Mouse (Mus musculus) layer of hippocampus, postnatal 10 days (tissue): Measurements from ENCODE around the gene Cd19. TPM values are rescaled to one million over a fixed set of nuclear protein-coding genes. Genes with fewer than 3 reads are reported as not detected.

Experiments used
- DNase-seq, 2 experiments: peaks; one replicate each; pipeline ENCODE4 v3.0.0; 2021; ENCODE audit warnings: low spot score in 2 of 2
- microRNA-seq, 2 experiments: library from miRNA; unstranded; fragments of <30 nt; microRNA quantifications; one replicate each; pipeline ENCODE4 v1.2.0; 2021
- total RNA-seq, 2 experiments: library from RNA; stranded (reverse); gene quantifications; 2 replicates each; pipeline ENCODE4 v1.2.3; 2021

The Cd19 gene
- total RNA-seq, 2 experiments from 2014 or later = 0.25 TPM; not detected in 1

DNA sequence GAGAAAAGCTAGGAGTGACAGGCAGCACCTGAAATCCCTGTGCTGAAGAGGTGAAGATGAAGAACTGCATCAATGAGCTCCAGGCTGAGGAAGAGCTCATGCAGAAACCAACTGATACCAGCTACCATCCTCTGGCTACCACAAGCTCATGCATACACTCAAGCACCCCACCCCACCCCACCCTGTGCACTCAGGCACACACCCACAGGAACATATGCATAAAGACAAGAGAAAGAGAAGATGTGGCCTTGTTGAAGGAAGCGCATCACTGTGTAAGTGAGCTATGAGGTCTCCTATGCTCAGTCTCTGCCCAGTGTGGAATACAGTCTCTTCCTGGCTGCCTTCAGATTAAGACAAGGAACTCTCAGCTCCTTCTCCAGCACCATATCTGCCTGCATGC, 26.5 kb downstream of the Cd19 start:
- no peak for DNase-seq

DNA sequence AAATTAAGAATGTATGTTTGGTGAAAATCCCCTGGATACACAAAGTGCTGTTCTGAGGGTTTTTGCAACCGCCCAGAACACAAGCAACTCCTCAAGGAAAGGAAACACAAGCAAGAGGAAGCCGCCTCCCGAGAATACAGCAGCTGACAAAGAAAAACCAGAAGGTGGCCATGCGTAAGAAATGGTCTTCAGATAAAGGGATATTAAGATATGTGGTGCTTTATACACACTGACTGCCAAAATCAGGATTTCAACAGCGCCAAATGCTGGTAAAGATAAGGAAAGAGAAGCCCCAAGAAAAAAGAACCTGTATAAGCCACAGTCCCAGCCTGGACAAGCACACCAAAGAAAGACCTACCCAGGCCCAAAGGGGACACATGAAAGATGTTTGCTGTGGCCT, 31.1 kb downstream of the Cd19 start:
- DNase-seq = no peak

DNA sequence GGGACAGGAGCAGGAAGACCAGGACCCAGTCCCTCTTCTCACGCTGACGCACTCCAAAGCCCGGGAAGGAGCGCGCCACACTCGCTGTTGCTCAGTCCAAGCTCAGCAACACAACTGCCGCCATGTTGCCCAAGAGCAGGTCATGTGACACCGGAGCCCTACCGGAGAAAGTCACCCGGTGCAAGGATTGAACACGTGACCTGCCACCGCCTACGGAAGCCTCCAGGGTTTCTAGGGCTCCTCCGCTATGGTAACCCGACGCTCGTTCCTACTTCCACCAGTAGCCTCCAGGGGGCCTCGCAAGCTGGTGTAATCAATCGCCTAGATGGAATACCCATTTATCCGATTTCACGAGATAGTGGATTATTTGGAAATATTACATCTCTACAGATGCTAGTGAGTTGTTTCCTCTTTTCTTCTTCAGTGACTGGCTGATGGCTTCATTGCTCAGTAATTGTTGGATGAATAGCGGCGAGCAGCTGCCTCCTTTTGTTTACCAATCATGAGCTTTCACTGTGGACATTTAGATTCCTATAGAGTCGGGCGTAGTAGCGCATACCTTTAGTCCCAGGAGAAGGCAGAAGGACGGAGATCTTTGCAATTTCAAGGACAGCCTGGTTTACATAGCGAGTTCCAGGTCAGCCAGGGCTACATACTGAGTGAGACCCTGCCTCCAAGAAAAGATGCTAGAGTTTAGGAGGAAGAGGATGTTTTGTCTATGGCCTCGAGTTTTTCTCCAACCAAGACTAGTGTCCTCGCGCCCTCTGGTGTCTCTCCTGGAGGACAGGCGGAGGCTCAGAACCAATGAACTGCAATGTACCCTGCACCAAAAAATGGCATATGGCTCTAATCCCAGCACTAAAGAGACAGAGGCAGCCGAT, 37.2 kb downstream of the Cd19 start, which contains the start of gene Spns1:
Gene Spns1 (minus strand): TSS at position 173 of the 881 bp plus-strand sequence.
- peak; percentile 96 to 97 for DNase-seq

DNA sequence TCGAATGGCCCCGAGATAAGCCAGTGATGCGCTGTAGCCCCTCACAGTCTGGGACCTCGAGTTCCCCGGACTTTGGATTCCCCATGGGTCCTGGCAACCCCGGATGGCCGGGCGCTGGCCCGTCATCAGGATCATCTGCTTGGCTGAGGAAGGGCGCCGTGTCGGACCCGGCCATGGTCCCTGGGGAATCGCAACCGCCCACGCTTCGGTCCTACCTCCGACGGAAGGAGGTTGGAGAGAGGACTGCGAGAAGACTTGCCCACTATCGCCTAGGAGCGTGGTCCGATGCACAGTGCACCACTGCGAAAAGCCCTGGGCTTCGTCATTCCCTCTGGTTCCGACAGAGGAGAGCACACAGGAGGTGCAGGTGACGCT, 37.8 kb downstream of the Cd19 start:
- no peak for DNase-seq

DNA sequence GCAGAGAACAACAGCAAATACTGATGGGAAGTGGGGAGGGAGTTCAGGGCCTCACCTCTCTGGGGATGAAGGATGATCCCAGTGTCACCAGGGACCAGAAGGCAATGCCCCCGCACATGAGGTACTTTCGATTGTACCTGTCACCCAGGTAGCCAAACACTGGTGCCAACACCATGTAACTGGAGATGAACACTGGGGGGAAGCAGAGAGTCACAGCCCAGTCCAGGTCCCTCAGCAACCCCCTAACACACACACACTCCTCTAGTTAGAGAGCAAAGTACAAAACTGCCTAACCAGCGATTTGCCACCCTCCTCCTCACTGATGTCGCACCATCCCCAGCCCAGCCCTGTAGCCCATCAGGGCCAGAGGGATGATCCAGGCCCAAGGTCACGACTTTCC, 39.7 kb downstream of the Cd19 start:
- DNase-seq = no peak

DNA sequence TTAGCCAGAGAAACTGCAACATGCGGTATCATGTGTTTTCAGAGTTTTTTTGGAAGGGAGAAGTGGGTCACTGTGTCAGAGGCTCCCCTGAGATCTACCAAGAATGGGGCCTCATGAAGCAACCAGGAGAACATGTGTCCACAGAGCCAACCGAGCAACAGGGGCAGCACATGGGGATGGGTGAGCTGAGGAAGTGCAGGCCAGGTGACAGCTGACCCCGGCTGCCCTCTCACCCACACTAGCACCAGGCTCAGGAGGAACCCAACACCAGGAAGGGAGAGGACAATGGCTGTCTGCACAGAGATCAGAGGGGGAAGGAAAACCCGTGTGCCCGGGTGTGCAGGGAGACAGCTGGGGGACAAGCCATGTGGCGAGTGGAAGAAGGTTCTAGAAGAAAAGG, 40.2 kb downstream of the Cd19 start:
- DNase-seq = no peak

DNA sequence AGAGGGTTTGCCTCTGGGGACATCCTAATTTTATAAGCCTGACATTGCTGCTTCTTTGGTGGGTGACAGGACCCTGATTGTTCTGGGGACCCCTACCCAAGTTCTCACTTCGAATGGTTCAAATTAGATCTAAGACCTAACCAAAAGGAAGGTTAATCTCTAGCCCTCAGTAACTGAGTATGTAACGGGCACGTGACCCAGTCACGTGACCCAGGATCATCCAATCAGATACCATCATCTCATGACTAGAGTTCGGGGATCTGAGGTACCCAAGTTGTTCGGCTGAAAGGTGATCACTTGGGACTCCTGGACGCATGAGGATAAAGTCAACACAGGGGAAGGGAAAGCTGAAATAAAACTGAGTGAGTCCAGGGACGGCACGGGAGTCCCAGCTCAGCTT, 41.7 kb downstream of the Cd19 start:
- DNase-seq = no peak

DNA sequence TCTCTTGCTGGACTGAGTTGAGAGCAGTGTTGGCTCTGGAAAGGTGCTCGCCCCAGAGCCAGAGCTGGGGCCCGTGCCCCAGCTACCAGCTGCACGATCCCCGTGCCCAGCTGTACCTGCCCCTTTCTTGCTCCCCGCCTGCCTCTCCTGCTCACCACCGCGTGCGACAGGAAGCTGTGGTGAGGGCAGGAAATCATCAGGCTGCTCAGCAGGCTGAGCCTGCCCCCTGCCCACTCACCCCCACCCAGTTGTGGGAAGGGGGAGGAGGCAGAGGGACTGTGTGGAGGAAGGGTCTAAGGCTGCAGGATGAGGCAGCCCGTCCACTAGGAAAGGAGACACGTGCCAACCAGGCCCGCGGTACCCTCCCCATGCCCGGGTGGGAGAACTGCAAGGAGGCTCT, 45.3 kb downstream of the Cd19 start, which contains the start of gene Lat:
Gene Lat (minus strand): TSS at position 178 of the 400 bp plus-strand sequence.
- DNase-seq = no peak

DNA sequence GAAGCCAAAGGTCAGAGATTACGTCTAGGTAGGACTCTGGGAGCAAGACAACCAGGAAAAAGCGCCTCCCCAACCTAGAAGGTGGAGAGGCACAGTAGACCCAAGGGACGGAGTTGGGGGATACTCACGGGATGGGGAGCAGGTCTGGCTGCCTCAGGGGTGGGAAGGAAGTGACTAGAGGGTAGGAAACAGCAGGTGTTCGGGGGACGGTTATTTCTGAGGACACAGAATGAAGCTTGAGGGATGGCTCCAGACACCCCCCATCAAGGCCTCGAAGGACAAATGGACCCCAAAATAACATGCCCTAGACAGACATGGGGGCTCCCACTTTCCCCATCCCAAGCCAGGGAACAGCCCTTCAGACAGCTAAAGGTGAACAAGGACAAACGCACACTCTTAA, 46.3 kb downstream of the Cd19 start:
- DNase-seq = no peak

DNA sequence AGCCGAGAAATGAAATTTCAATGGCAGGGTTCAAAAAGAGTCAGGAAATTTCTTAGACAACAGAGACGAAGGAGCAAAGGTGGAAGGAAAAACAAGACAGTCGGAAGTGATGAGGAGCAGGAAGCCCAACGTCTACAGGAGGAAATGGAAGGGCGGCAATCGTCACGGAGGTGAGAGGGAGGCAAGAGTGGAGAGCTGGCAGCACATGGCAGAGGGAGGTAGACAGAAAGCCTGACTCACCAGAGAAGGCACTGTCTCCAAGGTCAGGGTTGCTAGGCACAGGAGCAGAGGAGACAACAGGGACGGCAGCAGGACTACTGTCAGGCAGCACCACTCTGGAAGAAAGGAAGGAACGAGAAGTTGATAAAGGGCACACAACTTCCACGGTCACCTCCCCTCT, 47.1 kb downstream of the Cd19 start:
- DNase-seq = no peak

DNA sequence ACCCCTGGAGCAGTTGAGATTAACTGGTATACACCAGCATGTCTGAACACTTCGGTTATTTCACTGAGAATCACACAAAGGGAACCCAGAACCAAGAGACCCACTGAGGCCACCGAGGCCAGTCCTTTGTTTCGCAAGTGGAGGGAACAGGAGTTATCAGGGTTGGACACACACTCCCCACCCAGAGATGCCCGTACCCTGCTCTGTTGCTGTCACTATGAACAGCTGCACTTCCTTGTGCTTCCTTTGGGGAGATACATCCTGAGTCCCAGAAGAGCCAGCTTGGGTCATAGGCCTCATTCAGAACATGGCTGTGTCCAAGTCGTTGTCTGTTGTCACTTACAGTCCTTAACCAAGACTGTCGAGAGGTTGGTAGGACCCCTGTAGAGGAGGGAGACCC, 51.7 kb downstream of the Cd19 start:
- DNase-seq = no peak

DNA sequence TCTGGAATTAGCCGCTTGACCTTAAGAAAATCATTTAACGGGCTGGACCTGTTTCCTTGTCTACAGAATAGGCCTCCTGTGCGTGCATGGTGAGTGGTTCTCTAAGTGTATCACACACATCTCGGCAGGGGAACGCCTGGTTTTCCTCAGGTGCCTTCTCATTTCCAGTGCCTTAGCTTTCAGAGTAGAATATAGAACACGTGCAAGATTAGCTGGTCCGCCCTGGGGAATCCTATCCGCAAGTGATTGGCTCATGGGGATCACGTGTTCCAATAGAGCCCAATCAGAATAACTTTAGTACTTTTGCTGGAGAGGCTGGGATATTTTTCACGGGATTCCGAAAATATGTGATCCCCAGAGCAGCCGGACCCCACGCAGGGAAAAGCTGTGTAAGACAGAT, 55.6 kb downstream of the Cd19 start:
- no peak for DNase-seq

Small RNA genes lying within 50 kb of the gene (microRNA-seq; reads per million reads assigned to microRNA genes)
- gene Mir7058 = 0 to 0.39 reads per million in 2 experiments

Other genes starting within 250 kb of the Cd19 start
- gene Xpo6, start 214.4 kb downstream of the Cd19 start, total RNA-seq = 100 to 1,000 TPM; 104 to 106 TPM
- gene Sbk1, start 142.3 kb downstream of the Cd19 start, total RNA-seq = 100 to 1,000 TPM; 190 to 192 TPM
- 1 to 10 TPM in 1 of 2 experiments, under 1 TPM in 1; 0.73 to 1.8 TPM for gene Lat, start 45.3 kb downstream of the Cd19 start, total RNA-seq
- gene Spns1, start 37.4 kb downstream of the Cd19 start, total RNA-seq = 10 to 100 TPM; 78.8 to 91.0 TPM
- 10 to 100 TPM in 1 of 2 experiments, 1 to 10 TPM in 1; 9.3 to 10.8 TPM for gene Nfatc2ip, start 18.2 kb downstream of the Cd19 start, total RNA-seq
- 10 to 100 TPM; 10.8 to 13.1 TPM for gene Rabep2, start 13.9 kb upstream of the Cd19 start, total RNA-seq
- gene Atp2a1, start 48.2 kb upstream of the Cd19 start, total RNA-seq = under 1 TPM; 0.09 to 0.58 TPM
- gene Sh2b1, start 60.5 kb upstream of the Cd19 start, total RNA-seq = 10 to 100 TPM; 68.1 to 69.6 TPM
- gene Tufm, start 72.5 kb upstream of the Cd19 start, total RNA-seq = 100 to 1,000 TPM in 1 of 2 experiments, 10 to 100 TPM in 1; 88.2 to 106 TPM
- gene Atxn2l, start 88.5 kb upstream of the Cd19 start, total RNA-seq = 100 to 1,000 TPM; 118 to 123 TPM
- 100 to 1,000 TPM; 199 to 200 TPM for gene Eif3c, start 151.5 kb upstream of the Cd19 start, total RNA-seq
- under 1 TPM; 0.43 to 0.51 TPM for gene Apobr, start 170.1 kb upstream of the Cd19 start, total RNA-seq
- gene Cln3, start 170.9 kb upstream of the Cd19 start, total RNA-seq = 10 to 100 TPM; 20.8 to 23.2 TPM
- not detected for gene Il27, start 180.1 kb upstream of the Cd19 start, total RNA-seq
- gene Nupr1, start 216.0 kb upstream of the Cd19 start, total RNA-seq = 1 to 10 TPM; 2.9 to 5.5 TPM
- gene Sgf29, start 234.4 kb upstream of the Cd19 start, total RNA-seq = 10 to 100 TPM; 27.1 to 36.3 TPM